Mouse (Mus musculus) liver, embryonic 15.5 days (tissue): ENCODE data around the gene Enah. TPM values are rescaled to one million over a fixed set of nuclear protein-coding genes. Genes with fewer than 3 reads are reported as not detected.

Experiments
- ATAC-seq: fragments of 200-750 bp; cut with Nextera tagmentation; 2 replicates; pipeline ENCODE4 v1.8.0; 2017; ENCODE audit warnings: moderate number of reproducible peaks, mild to moderate bottlenecking, moderate library complexity; ENCODE audit not compliant: insufficient read depth
- H3K27ac ChIP-seq: fragments of 300-500 bp; sonication (generic); replicated peaks from 2 replicates; pipeline ENCODE4 v1.5.1; 2015; ENCODE audit warnings: mild to moderate bottlenecking, inconsistent platforms
- H3K27me3 ChIP-seq: fragments of 300-500 bp; sonication (generic); 2 replicates; pipeline ENCODE4 v1.6.1; 2015; ENCODE audit warnings: mild to moderate bottlenecking, inconsistent platforms
- H3K36me3 ChIP-seq: fragments of 300-500 bp; sonication (generic); replicated peaks from 2 replicates; pipeline ENCODE4 v1.6.1; 2015; ENCODE audit warnings: moderate library complexity, mild to moderate bottlenecking, inconsistent platforms
- H3K4me1 ChIP-seq: fragments of 300-500 bp; sonication (generic); replicated peaks from 2 replicates; pipeline ENCODE4 v1.6.1; 2015; ENCODE audit warnings: inconsistent platforms
- H3K4me2 ChIP-seq: fragments of 300-500 bp; sonication (generic); 2 replicates; pipeline ENCODE4 v1.6.1; 2015; ENCODE audit warnings: moderate library complexity, mild to moderate bottlenecking, inconsistent platforms
- H3K4me3 ChIP-seq: fragments of 300-500 bp; sonication (generic); replicated peaks from 2 replicates; pipeline ENCODE4 v1.5.1; 2015; ENCODE audit warnings: mild to moderate bottlenecking, inconsistent platforms
- H3K9ac ChIP-seq: fragments of 300-500 bp; sonication (generic); 2 replicates; pipeline ENCODE4 v1.6.1; 2015; ENCODE audit warnings: moderate library complexity, mild to moderate bottlenecking, inconsistent platforms
- H3K9me3 ChIP-seq: fragments of 300-500 bp; sonication (generic); replicated peaks from 2 replicates; pipeline ENCODE4 v1.6.1; 2016; ENCODE audit warnings: inconsistent platforms
- WGBS: fragments of 180-500 bp; shearing (Covaris S2); methylation state at CpG from one replicate; pipeline ENCODE4 v1.1.7; 2015; ENCODE audit warnings: mixed read lengths; ENCODE audit not compliant: insufficient replicate concordance; 5-methylcytosine and 5-hydroxymethylcytosine counted together
- polyA plus RNA-seq: library from polyadenylated mRNA; unstranded; fragments of >200 nt; fragmentation: Nextera tagmentation; extraction: Ambion mirVana; gene quantifications from 2 replicates; pipeline ENCODE4 v1.2.1, GENCODE M21; 2015

The Enah gene
- polyA plus RNA-seq, 1 experiment from 2014 or later: 0.71 TPM

GRCm38 (mm10) chr1:181872639-181873038, 147.2 kb downstream of the Enah start:
- Histone ChIP-seq H3K4me2 (no peak overlapping the region), H3K9ac (no peak overlapping the region), H3K27me3 (no peaks in the 10 kb centered on the region), H3K27ac (no peak overlapping the region), H3K9me3 (no peaks in the 10 kb centered on the region), H3K4me1 (peaks cover 11% of the 10 kb centered on the region), H3K36me3 (no peaks in the 10 kb centered on the region), H3K4me3 (no peak overlapping the region)
- ATAC-seq: no peak
- WGBS: 39% methylated on average over 3 of the region's 3 CpGs

DNA sequence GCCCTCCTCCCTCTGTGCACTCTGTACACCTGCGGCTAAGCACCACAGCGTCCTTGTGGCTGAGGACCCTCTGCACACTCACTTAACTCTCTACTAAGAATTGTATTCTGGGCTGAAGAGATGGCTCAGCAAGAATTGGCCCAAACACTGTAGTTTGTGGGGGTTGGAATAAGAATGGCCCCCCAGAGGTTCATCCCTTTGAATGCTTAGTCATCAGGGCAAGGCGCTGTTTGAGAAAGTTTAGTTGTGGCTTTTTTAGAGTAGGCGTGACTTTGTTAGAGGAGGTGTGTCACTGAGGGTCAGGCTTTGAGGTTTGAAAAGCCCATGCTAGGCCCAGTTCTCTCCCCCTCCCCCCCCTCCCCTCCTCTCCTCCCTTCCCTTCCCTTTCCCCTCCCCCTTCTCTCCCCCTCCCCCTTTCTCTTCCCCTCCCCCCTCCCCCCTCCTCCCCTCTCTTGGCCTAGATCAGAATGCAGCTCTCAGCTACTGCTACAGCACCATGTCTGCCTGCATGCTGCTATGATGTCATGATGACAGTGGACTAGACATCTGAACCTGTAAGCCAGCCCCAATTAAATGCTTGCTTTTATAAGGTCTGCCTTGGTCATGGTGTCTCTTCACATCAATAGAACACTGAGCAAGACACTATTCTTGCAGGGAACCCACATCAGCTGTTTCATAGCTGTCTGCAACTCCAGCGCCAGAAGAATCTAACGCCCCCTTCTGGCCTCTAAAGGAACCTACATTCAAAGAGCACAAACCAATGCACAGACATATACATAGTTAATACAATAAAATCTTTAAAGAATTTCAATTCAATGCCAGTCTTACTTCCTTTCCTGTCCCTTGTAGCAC, 153.1 kb downstream of the Enah start:
- Histone ChIP-seq H3K27ac (peak overlapping the region; percentile 41), H3K4me1 (peaks cover 28% of the 10 kb centered on the region), H3K36me3 (no peaks in the 10 kb centered on the region), H3K4me2 (no peak overlapping the region), H3K9ac (no peak overlapping the region), H3K27me3 (peaks cover 11% of the 10 kb centered on the region; the same call in 1 of the 2 replicates), H3K4me3 (no peak overlapping the region), H3K9me3 (no peaks in the 10 kb centered on the region)
- ATAC-seq: no peak
- 47% methylated on average over 6 of the region's 6 CpGs for WGBS

DNA sequence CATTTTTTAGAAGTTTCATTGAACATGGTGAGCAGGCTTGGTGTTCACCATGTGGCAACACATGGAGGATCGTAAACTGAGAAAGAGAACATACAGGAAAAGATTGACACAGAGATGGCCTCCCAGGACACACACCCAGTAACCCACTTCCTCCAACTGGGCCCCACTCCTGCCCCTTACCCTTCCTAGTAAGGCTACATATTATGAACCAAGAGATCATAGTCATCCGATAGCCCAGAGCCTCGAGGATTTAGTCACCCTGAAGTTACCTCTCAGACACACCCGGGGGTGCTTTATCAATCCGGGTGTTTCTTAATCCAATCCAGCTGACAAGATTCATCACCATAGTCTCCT, 153.9 kb downstream of the Enah start:
- Histone ChIP-seq H3K27ac (peak overlapping the region; percentile 41), H3K9ac (no peak overlapping the region), H3K4me2 (no peak overlapping the region), H3K36me3 (no peaks in the 10 kb centered on the region), H3K9me3 (no peaks in the 10 kb centered on the region), H3K4me3 (no peak overlapping the region), H3K27me3 (peaks cover 11% of the 10 kb centered on the region; the same call in 1 of the 2 replicates), H3K4me1 (peaks cover 34% of the 10 kb centered on the region)
- WGBS: 28% methylated on average over 5 of the region's 5 CpGs
- ATAC-seq: peak; percentile 42; the same call in 1 of the 2 replicates

GRCm38 (mm10) chr1:181864971-181865862, 154.6 kb downstream of the Enah start:
- Histone ChIP-seq H3K4me3 (no peak overlapping the region), H3K27ac (peak overlapping the region; percentile 42), H3K36me3 (no peaks in the 10 kb centered on the region), H3K4me2 (no peak overlapping the region), H3K27me3 (peaks cover 11% of the 10 kb centered on the region; the same call in 1 of the 2 replicates), H3K9me3 (no peaks in the 10 kb centered on the region), H3K9ac (no peak overlapping the region), H3K4me1 (peaks cover 39% of the 10 kb centered on the region)
- no peak for ATAC-seq
- 48% methylated on average over 11 of the region's 11 CpGs for WGBS

DNA sequence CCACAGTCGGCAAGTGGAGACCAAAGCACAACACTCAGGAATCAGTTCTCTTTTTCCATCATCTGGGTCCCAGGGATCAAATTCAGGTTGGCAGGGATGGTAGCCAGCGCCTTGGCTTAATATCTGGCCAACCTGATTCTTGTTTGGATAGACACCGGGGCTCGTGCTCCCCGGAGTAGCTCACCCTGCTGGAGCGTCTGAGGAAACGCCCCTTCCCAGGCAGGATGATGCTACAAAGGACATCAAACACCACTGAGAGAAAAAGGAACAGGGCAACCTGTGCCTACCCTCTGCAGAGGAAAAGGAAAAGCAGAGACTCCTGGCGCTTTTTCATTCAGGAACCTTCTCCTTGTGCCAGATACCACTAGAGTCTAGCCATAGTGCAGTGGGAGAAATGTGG, 156.4 kb downstream of the Enah start:
- 42% methylated on average over 8 of the region's 8 CpGs for WGBS
- Histone ChIP-seq H3K4me2 (no peak overlapping the region), H3K4me3 (no peak overlapping the region), H3K36me3 (no peaks in the 10 kb centered on the region), H3K4me1 (peaks cover 39% of the 10 kb centered on the region), H3K9ac (no peak overlapping the region), H3K9me3 (no peaks in the 10 kb centered on the region), H3K27me3 (peaks cover 11% of the 10 kb centered on the region; the same call in 1 of the 2 replicates), H3K27ac (no peak overlapping the region)
- ATAC-seq: no peak

GRCm38 (mm10) chr1:181862676-181863374, 157.0 kb downstream of the Enah start:
- no peaks in the 10 kb centered on the region for H3K9me3 ChIP-seq
- WGBS: 65% methylated on average over 16 of the region's 16 CpGs
- no peak overlapping the region for H3K4me2 ChIP-seq
- peaks cover 39% of the 10 kb centered on the region for H3K4me1 ChIP-seq
- H3K36me3 ChIP-seq: no peaks in the 10 kb centered on the region
- peaks cover 11% of the 10 kb centered on the region; the same call in 1 of the 2 replicates for H3K27me3 ChIP-seq
- no peak overlapping the region for H3K4me3 ChIP-seq
- no peak overlapping the region for H3K9ac ChIP-seq
- no peak for ATAC-seq
- H3K27ac ChIP-seq: no peak overlapping the region

- peak; percentile 45 for ATAC-seq
- Histone ChIP-seq H3K4me1 (peaks cover 39% of the 10 kb centered on the region), H3K9me3 (no peaks in the 10 kb centered on the region), H3K9ac (no peak overlapping the region), H3K36me3 (no peaks in the 10 kb centered on the region), H3K4me3 (no peak overlapping the region), H3K27ac (no peak overlapping the region), H3K4me2 (no peak overlapping the region), H3K27me3 (peaks cover 11% of the 10 kb centered on the region; the same call in 1 of the 2 replicates)
- WGBS: 22% methylated on average over 2 of the region's 2 CpGs
Observed at GRCm38 (mm10) chr1:181861181-181861902, 158.4 kb downstream of the Enah start.

DNA sequence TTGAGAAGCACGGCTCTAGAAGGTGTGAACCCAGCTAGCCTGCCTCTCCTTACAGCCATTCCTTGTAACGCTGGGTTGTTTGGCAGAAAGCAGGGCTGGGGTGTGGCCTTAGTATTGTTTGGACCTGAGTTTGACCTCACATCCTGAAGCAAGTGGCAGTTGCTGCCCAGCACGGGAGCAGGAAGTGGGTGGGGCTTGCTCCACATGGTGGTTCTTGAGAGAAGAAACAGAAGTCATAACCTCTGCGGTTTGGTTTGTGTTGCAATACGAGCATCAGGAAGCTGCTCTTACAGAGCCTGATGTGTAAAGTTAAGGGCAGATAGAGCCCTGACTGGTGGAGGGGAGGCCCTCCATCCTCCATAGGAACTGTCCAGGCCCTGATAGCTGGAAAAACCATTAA, 159.1 kb downstream of the Enah start:
- Histone ChIP-seq H3K36me3 (no peaks in the 10 kb centered on the region), H3K4me2 (peak overlapping the region; percentile 20), H3K4me1 (peaks cover 39% of the 10 kb centered on the region), H3K4me3 (no peak overlapping the region), H3K27ac (0 out of 2 replicates have a peak overlapping the region, but pooled peaks have one; percentile 45), H3K9me3 (no peaks in the 10 kb centered on the region), H3K9ac (no peak overlapping the region), H3K27me3 (peaks cover 11% of the 10 kb centered on the region; the same call in 1 of the 2 replicates)
- 2% methylated on average over 5 of the region's 5 CpGs for WGBS
- ATAC-seq: peak; percentile 69

- Histone ChIP-seq H3K27ac (no peak overlapping the region), H3K9ac (no peak overlapping the region), H3K36me3 (no peaks in the 10 kb centered on the region), H3K4me2 (no peak overlapping the region), H3K4me1 (peaks cover 20% of the 10 kb centered on the region), H3K27me3 (peaks cover 22% of the 10 kb centered on the region), H3K9me3 (no peaks in the 10 kb centered on the region), H3K4me3 (no peak overlapping the region)
- 57% methylated on average over 2 of the region's 2 CpGs for WGBS
- ATAC-seq: no peak
Observed at GRCm38 (mm10) chr1:181856329-181856728, 163.5 kb downstream of the Enah start.

- Histone ChIP-seq H3K4me3 (no peak overlapping the region), H3K9me3 (no peaks in the 10 kb centered on the region), H3K36me3 (no peaks in the 10 kb centered on the region), H3K4me2 (no peak overlapping the region), H3K27me3 (peaks cover 22% of the 10 kb centered on the region), H3K4me1 (peaks cover 12% of the 10 kb centered on the region), H3K9ac (no peak overlapping the region), H3K27ac (no peak overlapping the region)
- no peak for ATAC-seq
- WGBS: 85% methylated on average over 2 of the region's 2 CpGs
Observed at GRCm38 (mm10) chr1:181854829-181855228, 165.0 kb downstream of the Enah start.
